Mouse (Mus musculus): ENCODE data around the gene Gm45716.

The Gm45716 gene

GRCm38 (mm10) chr11:90249025-90249650, 61.7 kb downstream of the Gm45716 start, which contains the start of gene Mmd:
Gene Mmd, plus strand, starts transcription at chr11:90249456.
- DNase-seq (ENCODE audit: extremely low spot score, low read depth, low spot score) = peak; percentile 89

GRCm38 (mm10) chr11:90249701-90250141, 62.2 kb downstream of the Gm45716 start:
- DNase-seq (ENCODE audit: extremely low spot score, low read depth, low spot score) = no peak

GRCm38 (mm10) chr11:90250189-90250588, 62.7 kb downstream of the Gm45716 start:
- no peak for DNase-seq (ENCODE audit: extremely low spot score, low read depth, low spot score)

- DNase-seq (ENCODE audit: extremely low spot score, low read depth, low spot score) = no peak
Measured at GRCm38 (mm10) chr11:90250730-90251129, 63.2 kb downstream of the Gm45716 start.

- DNase-seq (ENCODE audit: extremely low spot score, low read depth, low spot score) = no peak
Measured at GRCm38 (mm10) chr11:90251923-90252322, 64.4 kb downstream of the Gm45716 start.

GRCm38 (mm10) chr11:90252366-90252765, 64.9 kb downstream of the Gm45716 start:
- DNase-seq (ENCODE audit: extremely low spot score, low read depth, low spot score) = no peak

DNA sequence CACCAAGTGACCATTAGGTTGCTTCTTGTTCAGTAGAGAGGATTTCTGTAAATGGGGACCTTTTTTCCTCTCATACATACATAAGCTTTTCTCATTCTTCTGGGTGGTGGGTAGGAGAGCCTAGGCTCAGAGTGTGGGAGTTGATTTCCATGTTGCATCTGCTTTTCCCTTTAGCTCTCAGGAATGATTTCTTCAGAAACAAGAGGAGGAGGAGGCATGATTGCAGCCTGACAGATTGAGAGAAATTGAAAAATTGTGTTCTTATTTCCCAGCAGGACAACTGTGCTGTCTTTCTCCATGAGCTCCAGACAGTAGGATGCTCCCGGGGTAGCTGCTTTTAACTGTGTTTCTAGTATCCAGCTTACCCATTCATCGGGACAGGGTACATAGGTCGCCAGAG, 67.1 kb downstream of the Gm45716 start:
- DNase-seq (ENCODE audit: extremely low spot score, low read depth, low spot score) = no peak

- no peak for DNase-seq (ENCODE audit: extremely low spot score, low read depth, low spot score)
Measured at GRCm38 (mm10) chr11:90255687-90256086, 68.2 kb downstream of the Gm45716 start.

DNA sequence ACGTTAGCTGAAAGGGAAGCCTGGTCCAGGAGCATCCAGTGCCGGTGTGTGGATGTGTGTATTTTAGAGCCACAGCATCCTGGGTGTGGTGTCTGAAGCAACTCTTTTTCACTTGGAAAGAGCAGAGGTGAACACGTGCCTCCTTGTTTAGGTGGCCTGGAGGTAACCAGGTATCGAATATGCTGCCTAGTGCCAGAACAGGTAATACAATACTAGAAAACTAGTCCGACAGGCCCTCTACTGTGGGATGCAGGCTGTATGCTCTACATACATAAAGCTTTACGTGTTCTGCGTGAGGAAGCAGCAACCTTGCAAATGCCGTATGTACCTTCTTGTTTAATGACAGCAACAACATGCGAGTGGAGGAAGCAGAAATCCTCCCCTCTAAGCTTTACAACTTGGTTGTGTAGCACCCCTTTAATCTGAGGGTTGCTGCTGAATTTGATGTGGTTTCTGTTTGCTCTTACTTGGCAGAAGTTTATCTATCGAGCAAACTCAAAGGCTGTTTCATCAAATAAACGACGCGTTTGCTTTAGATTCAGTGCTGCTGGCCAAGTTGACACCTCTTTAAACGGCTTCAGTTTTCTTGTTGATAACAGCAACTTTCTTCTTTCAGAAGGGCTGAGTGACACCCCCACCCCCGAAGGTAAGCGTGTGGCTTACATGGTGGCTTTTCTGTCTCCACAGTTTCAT, 69.5 kb downstream of the Gm45716 start:
- no peak for DNase-seq (ENCODE audit: extremely low spot score, low read depth, low spot score)

DNA sequence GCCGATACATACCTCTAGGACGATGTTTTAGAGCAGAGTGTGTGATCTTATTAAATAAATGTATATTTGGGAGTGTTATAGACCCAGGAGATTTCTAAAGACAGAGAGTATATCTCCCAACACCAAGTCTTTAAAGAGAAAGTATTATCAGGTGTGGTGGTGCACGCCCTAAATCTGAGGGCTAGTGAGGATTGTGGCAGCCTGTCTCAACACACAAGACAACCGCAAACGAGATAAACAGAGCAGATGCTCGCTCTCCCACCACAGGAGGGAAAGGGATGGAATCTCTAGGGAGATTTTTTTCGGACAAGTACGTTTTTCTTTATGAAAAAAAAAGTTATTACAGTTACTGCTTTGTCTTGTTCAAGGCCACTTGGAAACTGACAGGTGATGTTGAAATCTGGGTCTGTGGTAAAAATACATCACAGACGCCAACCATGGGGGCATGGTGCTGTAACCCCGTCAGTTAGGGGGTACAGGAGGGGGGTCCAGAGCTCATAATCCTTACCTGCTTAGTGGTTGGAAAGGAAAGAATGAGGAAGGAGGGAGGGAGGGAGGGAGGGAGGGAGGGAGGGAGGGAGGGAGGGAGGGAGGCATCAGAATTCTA, 70.9 kb downstream of the Gm45716 start:
- no peak for DNase-seq (ENCODE audit: extremely low spot score, low read depth, low spot score)

DNA sequence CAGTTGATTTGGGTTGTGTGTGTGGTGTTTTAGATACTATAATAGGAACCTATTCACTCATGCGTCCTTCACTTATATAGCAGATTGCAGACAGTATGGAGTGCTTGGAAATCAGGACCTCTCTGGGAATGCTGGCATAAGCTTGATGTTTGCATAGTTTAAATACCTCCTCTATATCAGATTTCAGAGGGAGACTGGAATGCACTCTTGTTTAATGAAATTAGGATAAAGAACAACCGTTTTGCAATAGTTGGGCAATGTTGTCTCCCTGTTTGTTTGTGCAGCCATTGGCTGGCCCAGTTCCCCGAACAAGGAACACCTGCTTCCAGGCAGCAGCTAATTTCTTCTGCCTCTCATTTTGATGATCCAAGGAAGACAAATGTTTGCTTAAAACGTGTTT, 71.6 kb downstream of the Gm45716 start:
- no peak for DNase-seq (ENCODE audit: extremely low spot score, low read depth, low spot score)

- DNase-seq (ENCODE audit: extremely low spot score, low read depth, low spot score) = no peak
Measured at GRCm38 (mm10) chr11:90259826-90260225, 72.3 kb downstream of the Gm45716 start.

DNA sequence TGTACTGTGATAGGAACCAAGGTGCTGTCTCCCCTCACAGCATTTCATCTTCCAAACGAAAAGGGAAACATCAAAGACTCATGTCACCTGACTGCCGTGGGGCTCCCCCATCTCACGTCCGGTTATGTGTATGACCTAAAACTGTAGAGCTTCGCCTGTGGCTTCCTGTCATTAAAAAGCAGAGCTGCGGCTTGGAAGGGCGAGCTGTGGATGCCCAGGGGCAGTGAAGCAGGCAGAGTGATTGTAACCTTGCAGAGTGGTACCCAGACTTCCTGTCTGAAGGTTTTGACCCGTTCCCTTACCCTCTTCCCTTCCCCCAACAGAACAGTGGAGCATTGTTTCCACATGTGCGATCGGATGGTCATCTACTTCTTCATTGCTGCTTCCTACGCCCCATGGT, 76.7 kb downstream of the Gm45716 start:
- DNase-seq (ENCODE audit: extremely low spot score, low read depth, low spot score) = no peak

GRCm38 (mm10) chr11:90265581-90265980, 78.1 kb downstream of the Gm45716 start:
- no peak for DNase-seq (ENCODE audit: extremely low spot score, low read depth, low spot score)

DNA sequence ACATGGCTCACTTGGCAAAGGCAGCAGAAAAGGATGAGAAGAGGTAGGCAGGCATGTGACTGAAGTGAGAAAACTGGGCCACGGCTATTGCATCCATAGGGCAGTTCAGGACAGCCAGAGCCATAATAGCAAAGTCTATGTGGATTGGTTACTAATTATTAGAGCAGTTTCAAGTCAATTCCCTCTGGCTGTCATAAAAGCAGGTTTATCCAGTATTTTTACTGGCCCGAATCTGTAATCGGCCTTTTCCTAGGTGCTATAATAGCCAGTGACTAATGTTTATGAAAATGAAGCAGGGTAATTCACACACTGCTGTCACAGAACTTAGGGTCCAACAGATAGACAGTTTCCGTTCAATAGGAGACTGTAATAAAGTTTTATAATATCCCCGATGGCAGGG, 81.5 kb downstream of the Gm45716 start:
- no peak for DNase-seq (ENCODE audit: extremely low spot score, low read depth, low spot score)

DNA sequence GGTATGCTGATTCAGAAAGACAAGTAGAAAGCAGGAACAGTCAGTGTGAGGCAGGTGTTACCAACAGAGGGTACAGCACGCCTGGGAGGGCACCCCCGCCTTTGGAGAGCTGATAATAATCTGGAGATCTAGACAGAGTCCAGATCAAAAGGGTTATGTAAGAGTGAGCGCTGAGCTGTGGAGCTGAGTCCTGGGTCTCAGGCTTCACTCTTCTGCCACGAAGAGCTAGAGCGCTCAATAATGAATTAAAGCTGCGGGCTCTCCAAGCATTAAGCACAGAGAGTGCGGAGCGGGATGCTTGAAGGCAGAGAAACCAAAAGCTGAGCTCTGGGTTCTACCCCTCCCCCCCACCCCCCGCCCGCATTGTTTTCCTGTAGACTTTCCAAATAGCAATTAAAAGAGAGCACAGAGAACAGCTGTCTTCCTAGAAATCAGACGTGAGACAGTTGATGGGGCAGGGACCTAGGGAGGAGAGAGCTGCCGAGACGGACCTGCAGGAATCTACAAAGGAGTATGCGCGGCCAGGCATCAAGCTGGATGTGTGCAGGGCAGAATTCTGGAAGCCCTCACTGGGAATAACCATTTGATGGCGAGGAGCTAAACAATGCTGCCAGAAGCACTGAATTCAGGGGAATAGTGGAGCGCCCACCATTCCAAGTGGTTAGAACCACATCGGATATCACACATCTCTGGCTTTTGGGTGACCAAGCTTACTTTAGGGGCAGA, 82.1 kb downstream of the Gm45716 start:
- DNase-seq (ENCODE audit: extremely low spot score, low read depth, low spot score) = no peak

- DNase-seq (ENCODE audit: extremely low spot score, low read depth, low spot score) = no peak
Measured at GRCm38 (mm10) chr11:90270132-90270877, 82.8 kb downstream of the Gm45716 start.

GRCm38 (mm10) chr11:90274187-90274586, 86.7 kb downstream of the Gm45716 start:
- DNase-seq (ENCODE audit: extremely low spot score, low read depth, low spot score) = no peak

DNA sequence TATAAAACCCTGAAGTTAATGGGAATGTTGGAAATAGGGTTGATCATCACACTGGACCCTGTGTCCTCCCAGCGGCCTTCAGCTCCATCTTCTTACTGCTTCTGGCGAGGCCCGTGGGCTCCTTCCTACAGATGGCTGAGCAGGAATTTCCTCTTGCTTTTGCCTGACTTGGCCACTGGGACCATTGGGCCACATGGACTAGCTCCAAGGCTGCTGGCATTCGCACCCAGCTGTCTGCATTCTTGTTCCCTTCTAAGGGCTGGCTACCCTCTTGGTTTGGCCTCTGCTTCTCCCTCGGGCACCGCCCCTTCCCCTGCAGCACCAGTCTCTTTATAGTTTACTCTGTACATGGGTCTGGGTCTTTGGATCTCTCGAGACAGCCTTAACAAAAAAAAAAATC, 88.2 kb downstream of the Gm45716 start:
- no peak for DNase-seq (ENCODE audit: extremely low spot score, low read depth, low spot score)

- no peak for DNase-seq (ENCODE audit: extremely low spot score, low read depth, low spot score)
Measured at GRCm38 (mm10) chr11:90276150-90276549, 88.7 kb downstream of the Gm45716 start.

DNA sequence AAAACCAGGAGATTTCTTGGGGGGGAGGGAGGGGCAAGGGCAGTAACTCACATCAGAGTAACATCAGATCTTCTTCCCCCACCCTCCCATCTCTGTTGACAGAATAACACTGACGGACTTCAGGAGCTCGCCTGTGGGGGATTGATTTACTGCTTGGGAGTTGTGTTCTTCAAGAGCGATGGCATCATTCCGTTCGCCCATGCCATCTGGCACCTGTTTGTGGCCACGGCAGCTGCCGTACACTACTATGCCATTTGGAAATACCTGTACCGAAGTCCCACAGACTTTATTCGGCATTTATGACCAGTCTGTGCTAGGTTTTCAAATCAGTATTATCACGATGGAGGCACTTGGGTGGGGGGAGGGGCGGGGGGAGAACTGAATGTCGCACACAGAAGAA, 89.1 kb downstream of the Gm45716 start:
- no peak for DNase-seq (ENCODE audit: extremely low spot score, low read depth, low spot score)

All from hindlimb bud, embryonic 11.5 days (tissue).